In genomic region chr10:41809080-41809770, GRCm38 (mm10) we compare ENCODE assay signal across 8 mouse cellular contexts. TPM values are rescaled to one million over a fixed set of nuclear protein-coding genes. Genes with fewer than 3 reads are reported as not detected.
DNase-seq lines count a peak whose midpoint lies in the region; ATAC-seq and TF ChIP-seq lines count a peak whose summit lies in the region.

No protein-coding gene starts in this region.

- peak; percentile 83 to 86 for DNase-seq in left cerebral cortex, adult 2 months (ENCODE audit: extremely low spot score in 1 of 2, low spot score in 2 of 2)
- no peak for DNase-seq in left cerebral cortex, adult 11 months (ENCODE audit: low spot score)
- DNase-seq in c-Kit-positive CD71-positive TER-119-positive erythroid progenitor cells, embryonic 14.5 days (ENCODE audit: low spot score), result peak; percentile 87
- DNase-seq in telencephalon, adult 2 months (ENCODE audit: low read depth, low spot score), result peak; percentile 95

- H3K9me3 ChIP-seq in forebrain, embryonic 16.5 days (ENCODE audit: control insufficient read depth, low read length), result peaks cover 4% of the 10 kb centered on the region
- H3K9me3 ChIP-seq in hindbrain, embryonic 13.5 days, result no peaks in the 10 kb centered on the region
- H3K9me3 ChIP-seq in limb, embryonic 13.5 days, result no peaks in the 10 kb centered on the region
- H3K9me3 ChIP-seq in midbrain, embryonic 13.5 days, result no peaks in the 10 kb centered on the region

- H3K36me3 ChIP-seq in forebrain, embryonic 16.5 days (ENCODE audit: control insufficient read depth, insufficient read depth), result no peaks in the 10 kb centered on the region
- H3K36me3 ChIP-seq in hindbrain, embryonic 13.5 days, result no peaks in the 10 kb centered on the region
- H3K36me3 ChIP-seq in limb, embryonic 13.5 days, result no peaks in the 10 kb centered on the region
- no peaks in the 10 kb centered on the region for H3K36me3 ChIP-seq in midbrain, embryonic 13.5 days

- H3K4me1 ChIP-seq in forebrain, embryonic 16.5 days (replicated peaks; ENCODE audit: control insufficient read depth, insufficient read depth, low read length), result peaks cover 25% of the 10 kb centered on the region
- peaks cover 34% of the 10 kb centered on the region for H3K4me1 ChIP-seq in hindbrain, embryonic 13.5 days (replicated peaks)
- H3K4me1 ChIP-seq in limb, embryonic 13.5 days, result peaks cover 24% of the 10 kb centered on the region
- H3K4me1 ChIP-seq in midbrain, embryonic 13.5 days (replicated peaks), result peaks cover 35% of the 10 kb centered on the region

- peak overlapping the region; percentile 64 for H3K4me2 ChIP-seq in forebrain, embryonic 16.5 days (ENCODE audit: low read length)
- H3K4me2 ChIP-seq in hindbrain, embryonic 13.5 days, result peak overlapping the region; percentile 81
- peak overlapping the region; percentile 87 for H3K4me2 ChIP-seq in limb, embryonic 13.5 days (replicated peaks)
- peak overlapping the region; percentile 73 for H3K4me2 ChIP-seq in midbrain, embryonic 13.5 days (replicated peaks)

- H3K27me3 ChIP-seq in forebrain, embryonic 16.5 days (replicated peaks; ENCODE audit: control insufficient read depth, insufficient read depth, low read length), result no peaks in the 10 kb centered on the region
- H3K27me3 ChIP-seq in hindbrain, embryonic 13.5 days, result no peaks in the 10 kb centered on the region
- H3K27me3 ChIP-seq in limb, embryonic 13.5 days, result no peaks in the 10 kb centered on the region
- no peaks in the 10 kb centered on the region for H3K27me3 ChIP-seq in midbrain, embryonic 13.5 days

- ATAC-seq in forebrain, embryonic 16.5 days, result peak; percentile 86
- peak; percentile 88 for ATAC-seq in hindbrain, embryonic 13.5 days (ENCODE audit: low FRiP score)
- peak; percentile 82 for ATAC-seq in limb, embryonic 13.5 days (ENCODE audit: low FRiP score, low read depth)
- ATAC-seq in midbrain, embryonic 13.5 days, result peak; percentile 87

- intact Hi-C loops in left cerebral cortex, adult 2 months (cut with DNase I), result loop anchor here (1.0 kb wide), 1 partner anchor 468 kb away; no protein-coding TSS in a partner anchor

- peak overlapping the region; percentile 67 for H3K9ac ChIP-seq in forebrain, embryonic 16.5 days (replicated peaks; ENCODE audit: low read depth, low read length)
- H3K9ac ChIP-seq in hindbrain, embryonic 13.5 days, result peak overlapping the region; percentile 88
- peak overlapping the region; percentile 76 for H3K9ac ChIP-seq in limb, embryonic 13.5 days
- peak overlapping the region; percentile 84 for H3K9ac ChIP-seq in midbrain, embryonic 13.5 days (replicated peaks)

- no peak for TF ChIP-seq CTCF in left cerebral cortex, adult 2 months (IDR thresholded peaks at IDR 0.05)

- H3K4me3 ChIP-seq in left cerebral cortex, adult 2 months, result peak overlapping the region; percentile 87
- peak overlapping the region; percentile 61 for H3K4me3 ChIP-seq in forebrain, embryonic 16.5 days (replicated peaks; ENCODE audit: low read length)
- peak overlapping the region; percentile 82 for H3K4me3 ChIP-seq in hindbrain, embryonic 13.5 days
- peak overlapping the region; percentile 68 for H3K4me3 ChIP-seq in limb, embryonic 13.5 days
- peak overlapping the region; percentile 86 for H3K4me3 ChIP-seq in midbrain, embryonic 13.5 days (replicated peaks)

- H3K27ac ChIP-seq in left cerebral cortex, adult 2 months, result peak overlapping the region; percentile 96
- peak overlapping the region; percentile 89 for H3K27ac ChIP-seq in forebrain, embryonic 16.5 days (ENCODE audit: low read length)
- H3K27ac ChIP-seq in hindbrain, embryonic 13.5 days, result peak overlapping the region; percentile 95
- H3K27ac ChIP-seq in limb, embryonic 13.5 days, result peak overlapping the region; percentile 94
- peak overlapping the region; percentile 96 for H3K27ac ChIP-seq in midbrain, embryonic 13.5 days

- 2% methylated on average over 25 of the region's 25 CpGs for whole genome bisulfite sequencing in forebrain, embryonic 16.5 days
- WGBS in hindbrain, embryonic 13.5 days, result 3% methylated on average over 25 of the region's 25 CpGs
- WGBS in limb, embryonic 13.5 days, result 3% methylated on average over 25 of the region's 25 CpGs
- 2% methylated on average over 25 of the region's 25 CpGs for WGBS in midbrain, embryonic 13.5 days

RNA-seq across cellular contexts. Expression of gene Cep57l1, which starts 0.4 kb away (rescaled TPM):
- 1 to 10 TPM; 5.3 to 7.5 TPM for total RNA-seq in left cerebral cortex, adult 2 months (2021)
- 19.5 and 21.3 TPM in 2 replicates for polyA plus RNA-seq in forebrain, embryonic 16.5 days (2015; fragmentation: Nextera tagmentation; extraction: Ambion mirVana)
- polyA plus RNA-seq in hindbrain, embryonic 13.5 days (2015; fragmentation: Nextera tagmentation; extraction: Ambion mirVana), result 14.4 and 16.2 TPM in 2 replicates
- 24.9 and 25.0 TPM in 2 replicates for polyA plus RNA-seq in limb, embryonic 13.5 days (2015; fragmentation: Nextera tagmentation; extraction: Ambion mirVana)
- polyA plus RNA-seq in midbrain, embryonic 13.5 days (2015; fragmentation: Nextera tagmentation; extraction: Ambion mirVana), result 16.5 and 21.5 TPM in 2 replicates

RNA-seq across cellular contexts. Expression of gene Sesn1, which starts 0.5 kb away (rescaled TPM):
- 10 to 100 TPM; 50.7 to 51.4 TPM for total RNA-seq in left cerebral cortex, adult 2 months (2021)
- polyA plus RNA-seq in forebrain, embryonic 16.5 days (2015; fragmentation: Nextera tagmentation; extraction: Ambion mirVana), result 49.6 and 61.2 TPM in 2 replicates
- 35.6 and 36.1 TPM in 2 replicates for polyA plus RNA-seq in hindbrain, embryonic 13.5 days (2015; fragmentation: Nextera tagmentation; extraction: Ambion mirVana)
- 38.3 and 40.3 TPM in 2 replicates for polyA plus RNA-seq in limb, embryonic 13.5 days (2015; fragmentation: Nextera tagmentation; extraction: Ambion mirVana)
- polyA plus RNA-seq in midbrain, embryonic 13.5 days (2015; fragmentation: Nextera tagmentation; extraction: Ambion mirVana), result 28.6 and 28.9 TPM in 2 replicates
